Mouse (Mus musculus) mature B cell (primary cell): Measurements from ENCODE around the gene Rasl10a.

ENCODE experiments used
- in situ Hi-C: fragments of 300-500 bp; cut with MboI; formaldehyde crosslinking; loops from 2 replicates; pipeline ENCODE4 v1.14.3; 2019

Gene Rasl10a

GRCm38 (mm10) chr11:5057856-5058641 is at the start of gene Rasl10a:
Gene Rasl10a (plus strand): TSS chr11:5058128.
- in situ Hi-C loops, result no loop called here

- in situ Hi-C loops, result no loop called here
Measured at GRCm38 (mm10) chr11:5008867-5009266, 49.1 kb upstream of the Rasl10a start.

GRCm38 (mm10) chr11:5009354-5010074 is 48.4 kb upstream of the Rasl10a start:
- in situ Hi-C loops, result no loop called here

GRCm38 (mm10) chr11:5010205-5010604 is 47.7 kb upstream of the Rasl10a start:
- in situ Hi-C loops, result no loop called here

GRCm38 (mm10) chr11:5011480-5011879 is 46.4 kb upstream of the Rasl10a start:
- in situ Hi-C loops, result no loop called here

GRCm38 (mm10) chr11:5012213-5012715 is 45.7 kb upstream of the Rasl10a start:
- in situ Hi-C loops, result no loop called here

GRCm38 (mm10) chr11:5015720-5016119 is 42.2 kb upstream of the Rasl10a start:
- in situ Hi-C loops, result no loop called here

GRCm38 (mm10) chr11:5016286-5016685 is 41.6 kb upstream of the Rasl10a start:
- in situ Hi-C loops, result no loop called here

- in situ Hi-C loops, result no loop called here
Measured at GRCm38 (mm10) chr11:5017506-5017905, 40.4 kb upstream of the Rasl10a start.

- in situ Hi-C loops, result no loop called here
Measured at GRCm38 (mm10) chr11:5025108-5025507, 32.8 kb upstream of the Rasl10a start.

GRCm38 (mm10) chr11:5028228-5028627 is 29.7 kb upstream of the Rasl10a start:
- in situ Hi-C loops, result no loop called here

- in situ Hi-C loops, result no loop called here
Measured at GRCm38 (mm10) chr11:5032706-5033105, 25.2 kb upstream of the Rasl10a start.

- in situ Hi-C loops, result no loop called here
Measured at GRCm38 (mm10) chr11:5033136-5033535, 24.8 kb upstream of the Rasl10a start.

GRCm38 (mm10) chr11:5035421-5035820 is 22.5 kb upstream of the Rasl10a start:
- in situ Hi-C loops, result no loop called here

- in situ Hi-C loops, result no loop called here
Measured at GRCm38 (mm10) chr11:5037146-5037854, 20.6 kb upstream of the Rasl10a start.

GRCm38 (mm10) chr11:5040585-5040984 is 17.3 kb upstream of the Rasl10a start:
- in situ Hi-C loops, result no loop called here

GRCm38 (mm10) chr11:5041144-5041780 is 16.7 kb upstream of the Rasl10a start:
- in situ Hi-C loops, result no loop called here

GRCm38 (mm10) chr11:5042645-5043381 is 15.1 kb upstream of the Rasl10a start:
- in situ Hi-C loops, result no loop called here

GRCm38 (mm10) chr11:5046321-5046926 is 11.5 kb upstream of the Rasl10a start:
- in situ Hi-C loops, result no loop called here

- in situ Hi-C loops, result no loop called here
Measured at GRCm38 (mm10) chr11:5051629-5052028, 6.3 kb upstream of the Rasl10a start.
